Mouse (Mus musculus): ENCODE data around the gene Krt79.

The Krt79 gene

GRCm38 (mm10) chr15:101940274-101940829 lies at the start of gene Krt79:
Gene Krt79 (minus strand): TSS chr15:101940324.
- no peak for DNase-seq (ENCODE audit: low read depth, low spot score)

DNA sequence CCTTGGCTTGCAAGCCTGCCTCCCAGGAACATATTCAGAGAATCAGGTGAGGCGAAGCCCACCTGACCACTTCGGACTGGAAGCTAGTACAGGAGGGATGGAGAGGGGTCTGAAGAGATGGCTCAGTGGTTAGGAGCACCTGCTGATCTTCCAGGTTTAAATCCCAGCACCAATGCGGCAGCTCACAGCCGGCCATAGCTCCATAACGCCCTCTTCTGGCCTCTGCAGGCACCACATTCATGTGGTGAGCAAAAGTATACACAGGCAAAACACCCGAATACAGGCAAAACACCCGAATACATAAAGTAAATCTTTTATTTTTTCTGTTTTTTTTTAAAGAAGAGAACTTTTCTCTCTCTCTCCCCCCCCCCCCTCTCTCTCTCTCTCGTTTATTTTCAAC lies 48.6 kb upstream of the Krt79 start:
- peak; percentile 46 for DNase-seq (ENCODE audit: low read depth, low spot score)

- DNase-seq (ENCODE audit: low read depth, low spot score): peak; percentile 85
These were observed 48.0 kb upstream of the Krt79 start for GRCm38 (mm10) chr15:101988119-101988518.

GRCm38 (mm10) chr15:101984746-101985145 lies 44.6 kb upstream of the Krt79 start:
- DNase-seq (ENCODE audit: low read depth, low spot score): no peak

DNA sequence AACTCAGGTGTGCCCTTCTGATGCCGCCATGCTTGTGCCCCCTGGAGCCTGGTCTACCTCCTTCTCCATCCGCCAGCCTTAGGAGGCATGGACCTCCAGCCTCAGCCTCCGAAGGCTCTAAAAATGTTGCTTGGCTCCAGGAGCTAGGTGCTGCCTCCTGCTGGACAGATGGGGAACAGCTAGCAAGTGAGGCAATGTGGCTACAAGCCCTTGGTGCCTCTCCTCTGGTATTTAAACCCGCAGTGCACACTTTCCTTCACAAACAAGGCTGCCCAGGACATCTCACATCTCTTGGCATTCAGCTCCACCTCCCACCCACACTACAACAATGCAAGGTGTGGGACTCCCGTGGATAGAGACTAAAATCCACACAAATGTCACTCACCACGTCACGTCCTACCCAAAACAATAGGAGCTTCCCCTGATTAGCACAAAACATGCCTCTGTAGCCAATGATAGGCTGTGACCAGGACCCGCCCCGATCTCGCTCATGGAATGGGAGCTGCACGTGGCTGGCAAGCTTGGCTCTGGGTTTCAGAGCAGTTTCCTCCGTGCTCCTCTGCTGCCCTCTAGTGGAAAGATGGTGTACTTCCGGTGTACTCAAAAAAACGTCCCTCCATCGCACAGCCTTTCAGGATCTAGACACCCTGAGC lies 44.0 kb upstream of the Krt79 start:
- peak; percentile 99 for DNase-seq (ENCODE audit: low read depth, low spot score)

- peak; percentile 70 for DNase-seq (ENCODE audit: low read depth, low spot score)
These were observed 43.3 kb upstream of the Krt79 start for GRCm38 (mm10) chr15:101983315-101983948.

DNA sequence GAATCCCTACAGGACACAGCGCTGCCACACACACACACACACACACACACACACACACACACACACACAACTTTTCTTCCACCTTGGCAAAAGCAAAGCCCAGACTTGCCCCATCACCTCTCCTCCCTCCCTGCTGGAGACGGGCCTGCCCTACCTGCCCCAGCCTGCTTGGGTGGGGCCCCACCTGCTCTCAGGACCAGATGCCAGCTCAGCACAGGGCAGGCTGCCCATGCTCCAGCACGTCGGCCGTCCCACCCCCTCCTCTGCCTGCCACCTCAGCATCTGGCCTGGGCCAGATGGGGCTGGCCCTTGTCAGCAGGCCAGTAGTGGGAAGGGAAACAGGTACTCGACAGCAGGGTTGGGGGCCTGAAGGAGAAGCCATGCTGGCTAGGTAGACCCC lies 40.7 kb upstream of the Krt79 start:
- DNase-seq (ENCODE audit: low read depth, low spot score): no peak

DNA sequence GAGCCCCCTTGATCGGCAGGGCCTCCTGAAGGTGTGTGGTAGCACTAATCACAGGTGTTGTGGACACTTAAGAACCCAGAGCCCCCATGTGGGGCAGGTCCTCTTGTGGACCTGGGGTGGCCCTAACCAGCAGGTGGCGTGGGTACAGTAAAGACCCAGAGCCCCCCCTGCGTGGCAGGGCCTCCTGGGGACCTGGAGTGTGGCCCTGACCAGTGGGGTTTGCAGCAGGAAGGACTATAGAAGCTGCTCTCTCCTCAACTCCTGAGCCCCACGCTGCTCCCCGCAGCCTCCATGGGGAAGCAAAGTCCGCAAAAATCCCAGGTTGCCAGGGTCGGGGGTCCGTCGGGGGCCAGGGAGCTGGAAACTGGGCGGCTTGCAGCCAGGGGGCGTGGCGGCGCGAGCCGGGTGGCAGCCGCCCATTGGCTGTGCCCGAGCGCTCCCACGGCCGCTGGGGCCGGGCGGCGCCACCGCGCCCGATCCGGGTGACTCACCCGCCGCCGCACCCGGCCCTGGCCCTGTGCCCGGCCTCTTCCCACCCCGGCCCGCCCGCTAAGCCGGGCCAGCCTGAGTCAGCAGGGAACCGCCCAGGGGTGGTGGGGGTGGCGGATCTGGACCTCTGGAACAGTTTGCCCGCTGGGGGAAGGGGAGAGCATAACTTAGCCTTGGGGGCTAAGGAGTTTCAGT lies 37.1 kb upstream of the Krt79 start:
- peak; percentile 50 for DNase-seq (ENCODE audit: low read depth, low spot score)

DNA sequence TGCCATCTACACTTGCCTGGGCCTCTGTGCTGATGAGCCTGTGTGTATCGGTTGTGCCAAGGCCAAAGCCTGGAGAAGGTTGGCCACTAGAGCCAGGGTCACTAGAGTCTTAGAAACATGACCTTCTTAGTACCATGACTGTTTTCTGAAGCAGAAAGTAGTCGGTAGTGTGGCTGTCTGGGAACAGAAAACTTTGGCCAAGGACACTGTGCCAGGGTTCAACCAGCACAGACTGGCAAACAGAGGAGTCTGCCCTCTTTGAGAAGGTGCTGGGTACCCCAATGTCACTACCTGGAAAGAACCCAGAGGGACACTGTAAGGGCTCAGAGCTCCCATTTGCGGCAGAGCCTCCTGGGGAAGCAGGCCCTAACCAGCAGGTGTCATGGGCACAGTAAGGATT lies 36.5 kb upstream of the Krt79 start:
- no peak for DNase-seq (ENCODE audit: low read depth, low spot score)

DNA sequence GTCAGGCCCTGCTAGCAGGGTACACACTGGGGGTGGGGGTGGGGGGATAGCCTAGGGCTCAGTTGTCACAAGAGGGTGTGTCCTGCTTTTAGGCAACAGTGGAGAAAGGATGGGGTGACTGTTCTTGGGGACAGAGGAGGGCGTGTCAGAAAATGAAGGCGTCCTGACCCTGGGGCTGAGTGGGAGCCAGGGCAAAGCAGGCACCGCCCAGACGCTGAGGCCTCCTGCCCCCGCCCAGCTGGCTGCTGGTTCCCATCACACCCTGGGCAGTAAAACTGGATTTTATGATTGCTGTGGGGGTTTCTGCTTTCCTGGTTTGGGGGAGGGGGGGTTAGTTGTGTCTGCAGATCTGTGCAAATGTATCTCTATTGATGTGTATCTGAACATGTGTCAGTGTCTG lies 35.9 kb upstream of the Krt79 start:
- peak; percentile 11 for DNase-seq (ENCODE audit: low read depth, low spot score)

- DNase-seq (ENCODE audit: low read depth, low spot score): no peak
These were observed 34.1 kb upstream of the Krt79 start for GRCm38 (mm10) chr15:101974083-101974845.

- DNase-seq (ENCODE audit: low read depth, low spot score): peak; percentile 92
These were observed 33.4 kb upstream of the Krt79 start for GRCm38 (mm10) chr15:101973414-101974077.

DNA sequence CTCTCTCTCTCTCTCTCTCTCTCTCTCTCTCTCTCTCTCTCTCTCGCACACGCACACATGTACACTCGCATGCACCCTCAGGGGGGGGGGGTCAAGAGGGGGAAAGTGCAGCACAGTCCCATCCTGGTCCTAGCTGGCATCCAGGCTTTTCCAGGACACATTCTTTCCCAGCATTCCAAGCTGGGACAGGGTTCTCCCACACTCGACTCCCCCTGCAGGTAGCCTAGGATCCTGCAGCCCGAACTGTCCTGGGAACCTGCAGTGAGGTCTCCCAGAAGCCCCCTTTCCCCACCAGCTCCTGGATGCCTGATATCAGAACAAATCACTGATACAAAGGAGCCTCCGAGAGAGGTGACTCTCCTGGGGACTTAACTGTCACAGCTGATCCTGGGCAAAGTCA lies 30.4 kb upstream of the Krt79 start:
- peak; percentile 75 for DNase-seq (ENCODE audit: low read depth, low spot score)

DNA sequence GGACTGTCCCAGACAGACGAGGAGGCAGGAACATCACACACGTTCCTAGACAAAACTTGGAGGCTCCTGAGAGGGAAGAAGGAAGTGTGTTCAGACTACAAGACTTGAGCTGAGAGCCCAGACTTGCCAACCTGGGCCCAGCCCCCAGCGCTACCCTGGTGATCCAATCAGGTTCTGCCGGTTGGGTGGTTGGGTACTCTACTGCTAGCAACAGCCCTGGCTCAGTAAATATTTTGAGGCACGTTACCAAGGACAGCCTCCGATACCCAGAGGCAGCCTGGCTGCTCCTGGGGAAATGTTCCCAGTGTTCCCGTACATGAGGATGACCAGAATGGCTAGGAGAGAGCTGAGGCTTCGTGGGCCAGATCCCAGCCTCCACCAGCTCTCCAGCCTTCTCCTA lies 26.7 kb upstream of the Krt79 start:
- no peak for DNase-seq (ENCODE audit: low read depth, low spot score)

GRCm38 (mm10) chr15:101958891-101959290 lies 18.8 kb upstream of the Krt79 start:
- no peak for DNase-seq (ENCODE audit: low read depth, low spot score)

- no peak for DNase-seq (ENCODE audit: low read depth, low spot score)
These were observed 14.1 kb upstream of the Krt79 start, which contains the start of gene Krt78 for GRCm38 (mm10) chr15:101954187-101954586. Gene Krt78 (minus strand): TSS chr15:101954287.

- no peak for DNase-seq (ENCODE audit: low read depth, low spot score)
These were observed 12.8 kb upstream of the Krt79 start for GRCm38 (mm10) chr15:101952733-101953474.

GRCm38 (mm10) chr15:101945430-101945829 lies 5.3 kb upstream of the Krt79 start:
- DNase-seq (ENCODE audit: low read depth, low spot score): no peak

DNA sequence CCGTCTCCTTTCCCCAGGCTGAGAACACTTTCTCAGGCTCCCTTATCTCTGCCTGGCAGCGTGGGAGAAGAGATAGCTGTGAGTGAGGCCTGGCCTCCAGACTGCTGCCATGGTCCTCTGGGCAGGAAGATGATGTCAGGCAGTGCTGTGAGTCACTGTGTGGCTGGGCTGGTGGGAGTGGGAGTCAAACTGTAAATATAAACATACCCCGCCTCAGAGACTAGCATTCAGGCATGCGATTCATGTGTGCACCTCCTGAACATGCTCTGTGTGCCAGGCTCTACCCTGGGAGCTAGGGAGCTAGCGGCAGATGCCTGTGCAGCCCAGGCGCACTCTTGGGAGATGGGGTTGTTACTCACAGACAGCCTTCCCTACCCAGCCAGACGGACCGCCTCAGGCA lies 1.8 kb upstream of the Krt79 start:
- DNase-seq (ENCODE audit: low read depth, low spot score): no peak

GRCm38 (mm10) chr15:101938600-101939308 lies 1.4 kb downstream of the Krt79 start:
- no peak for DNase-seq (ENCODE audit: low read depth, low spot score)
